Mouse (Mus musculus) heart, embryonic 13.5 days (tissue): ENCODE measurements around the gene Pparg. TPM values are rescaled to one million over a fixed set of nuclear protein-coding genes. Genes with fewer than 3 reads are reported as not detected.

ENCODE experiments used
- polyA plus RNA-seq: library from polyadenylated mRNA; unstranded; fragments of >200 nt; fragmentation: Nextera tagmentation; extraction: Ambion mirVana; gene quantifications from 2 replicates; pipeline ENCODE4 v1.2.1, GENCODE M21; 2015

Pparg gene
- polyA plus RNA-seq, 1 experiment from 2014 or later = 1.0 TPM

Other genes with a start within 250 kb of the Pparg start
- 1.1 and 1.4 TPM in 2 replicates for gene Syn2, start 226.0 kb upstream of the Pparg start, polyA plus RNA-seq
- not detected in 2 replicates for gene Gm17482, start 133.6 kb upstream of the Pparg start, polyA plus RNA-seq
- gene Timp4, start 108.7 kb upstream of the Pparg start, polyA plus RNA-seq = 0.19 and 0.27 TPM in 2 replicates
- 18.4 and 20.3 TPM in 2 replicates for gene Tsen2, start 183.7 kb downstream of the Pparg start, polyA plus RNA-seq
- 0.08 and 0.47 TPM in 2 replicates for gene Mkrn2os, start 231.6 kb downstream of the Pparg start, polyA plus RNA-seq
- gene Mkrn2, start 241.0 kb downstream of the Pparg start, polyA plus RNA-seq = 20.2 and 21.9 TPM in 2 replicates